Mouse (Mus musculus) forebrain, embryonic 10.5 days (tissue): ENCODE data around the gene Gm19684. TPM values are rescaled to one million over a fixed set of nuclear protein-coding genes. Genes with fewer than 3 reads are reported as not detected.
"Not testable (repeated sequence)": the region's sequence is repeated elsewhere in the genome, so short reads cannot be mapped to it uniquely, and the experiment has no call there.

ENCODE experiments used
- DNase-seq: peaks from one replicate; pipeline ENCODE4 v3.0.0-alpha.2; 2017; ENCODE audit warnings: low spot score; ENCODE audit errors: extremely low spot score
- H3K27ac ChIP-seq: fragments of 300-500 bp; sonication (generic); 2 replicates; pipeline ENCODE4 v1.5.1; 2016; ENCODE audit warnings: mild to moderate bottlenecking
- H3K27me3 ChIP-seq: fragments of 300-500 bp; sonication (generic); 2 replicates; pipeline ENCODE4 v1.6.1; 2016; ENCODE audit warnings: mild to moderate bottlenecking; ENCODE audit not compliant: poor library complexity, severe bottlenecking
- H3K36me3 ChIP-seq: fragments of 300-500 bp; sonication (generic); replicated peaks from 2 replicates; pipeline ENCODE4 v1.6.1; 2016; ENCODE audit warnings: mild to moderate bottlenecking, moderate library complexity
- H3K4me1 ChIP-seq: fragments of 300-500 bp; sonication (generic); 2 replicates; pipeline ENCODE4 v1.6.1; 2016
- H3K4me3 ChIP-seq: fragments of 300-500 bp; sonication (generic); 2 replicates; pipeline ENCODE4 v1.5.1; 2016; ENCODE audit warnings: mild to moderate bottlenecking, moderate library complexity
- H3K9me3 ChIP-seq: fragments of 300-500 bp; sonication (generic); 2 replicates; pipeline ENCODE4 v1.6.1; 2016; ENCODE audit warnings: mild to moderate bottlenecking, moderate library complexity
- WGBS: fragments of 180-500 bp; shearing (Covaris S2); methylation state at CpG from one replicate; pipeline ENCODE4 v1.1.7; 2016; 5-methylcytosine and 5-hydroxymethylcytosine counted together
- polyA plus RNA-seq: library from polyadenylated mRNA; unstranded; fragments of >200 nt; fragmentation: Nextera tagmentation; extraction: Ambion mirVana; gene quantifications from 2 replicates; pipeline ENCODE4 v1.2.1, GENCODE M21; 2016

The Gm19684 gene
- polyA plus RNA-seq: not detected in 2 replicates

- H3K4me1 ChIP-seq, DNase-seq, H3K36me3 ChIP-seq, H3K9me3 ChIP-seq, H3K4me3 ChIP-seq, H3K27ac ChIP-seq: not testable (repeated sequence)
- 6% methylated on average over 8 of the region's 8 CpGs for WGBS
- H3K27me3 ChIP-seq: peaks cover 44% of the 10 kb centered on the region
These were observed at the start of gene Gm19684 for GRCm38 (mm10) chr17:36121352-36122020. Gene Gm19684, plus strand, starts transcription at chr17:36121678.

- not testable (repeated sequence) for H3K9me3 ChIP-seq, H3K4me3 ChIP-seq, H3K36me3 ChIP-seq, DNase-seq, H3K27ac ChIP-seq
- Histone ChIP-seq H3K4me1 (peaks cover 17% of the 10 kb centered on the region), H3K27me3 (peaks cover 42% of the 10 kb centered on the region)
These were observed 39.6 kb upstream of the Gm19684 start for GRCm38 (mm10) chr17:36081901-36082300.

- not testable (repeated sequence) for H3K36me3 ChIP-seq, H3K9me3 ChIP-seq, DNase-seq
- peaks cover 42% of the 10 kb centered on the region for H3K27me3 ChIP-seq
- 0 out of 2 replicates have a peak overlapping the region, but pooled peaks have one; percentile 84 for H3K27ac ChIP-seq
- H3K4me3 ChIP-seq: peak overlapping the region; percentile 62
- WGBS: 30% methylated on average over 6 of the region's 6 CpGs
- H3K4me1 ChIP-seq: peaks cover 17% of the 10 kb centered on the region
These were observed 38.8 kb upstream of the Gm19684 start for GRCm38 (mm10) chr17:36082519-36083232.

- Histone ChIP-seq H3K36me3 (no peaks in the 10 kb centered on the region), H3K27me3 (peaks cover 42% of the 10 kb centered on the region), H3K4me3 (peak overlapping the region; percentile 62), H3K27ac (peak overlapping the region; percentile 84), H3K4me1 (peaks cover 17% of the 10 kb centered on the region), H3K9me3 (no peaks in the 10 kb centered on the region)
- under 1% methylated on average over 46 of the region's 46 CpGs for WGBS
- DNase-seq: peak; percentile 82
These were observed 38.1 kb upstream of the Gm19684 start for GRCm38 (mm10) chr17:36083266-36083869.

GRCm38 (mm10) chr17:36083870-36084451 lies 37.5 kb upstream of the Gm19684 start:
- H3K4me1 ChIP-seq: peaks cover 17% of the 10 kb centered on the region
- WGBS: under 1% methylated on average over 42 of the region's 42 CpGs
- H3K36me3 ChIP-seq: no peaks in the 10 kb centered on the region
- peak overlapping the region; percentile 84 for H3K27ac ChIP-seq
- peak overlapping the region; percentile 62 for H3K4me3 ChIP-seq
- no peaks in the 10 kb centered on the region for H3K9me3 ChIP-seq
- peaks cover 42% of the 10 kb centered on the region for H3K27me3 ChIP-seq
- no peak for DNase-seq

- not testable (repeated sequence) for DNase-seq, H3K9me3 ChIP-seq, H3K36me3 ChIP-seq, H3K4me3 ChIP-seq, H3K27ac ChIP-seq
- Histone ChIP-seq H3K27me3 (peaks cover 42% of the 10 kb centered on the region), H3K4me1 (peaks cover 17% of the 10 kb centered on the region)
- 83% methylated on average over 1 of the region's 1 CpGs for WGBS
These were observed 35.5 kb upstream of the Gm19684 start for GRCm38 (mm10) chr17:36085976-36086375.

DNA sequence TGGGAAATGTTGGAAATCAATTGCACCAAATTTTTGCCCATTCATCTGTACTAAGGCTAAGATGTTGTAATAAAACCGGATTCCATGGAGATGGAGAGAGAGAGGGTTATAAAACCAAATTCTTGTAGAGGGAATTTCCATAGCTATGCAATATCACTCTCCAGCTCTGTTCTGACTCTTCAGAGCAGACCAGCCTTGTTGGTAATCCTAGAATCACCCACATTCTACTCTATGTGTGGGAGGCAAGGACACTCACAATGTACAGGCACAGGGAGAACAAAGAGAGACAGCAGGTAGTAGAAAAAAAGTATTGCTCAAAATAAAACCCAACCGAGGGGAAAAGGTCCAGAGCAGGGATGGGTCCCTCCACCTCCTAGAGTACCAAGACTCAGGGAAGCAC lies 29.5 kb upstream of the Gm19684 start:
- H3K4me3 ChIP-seq, H3K9me3 ChIP-seq, H3K27me3 ChIP-seq, H3K27ac ChIP-seq, H3K4me1 ChIP-seq, DNase-seq, H3K36me3 ChIP-seq: not testable (repeated sequence)
- no CpG with 5 or more reads among the region's 2 CpGs for WGBS

DNA sequence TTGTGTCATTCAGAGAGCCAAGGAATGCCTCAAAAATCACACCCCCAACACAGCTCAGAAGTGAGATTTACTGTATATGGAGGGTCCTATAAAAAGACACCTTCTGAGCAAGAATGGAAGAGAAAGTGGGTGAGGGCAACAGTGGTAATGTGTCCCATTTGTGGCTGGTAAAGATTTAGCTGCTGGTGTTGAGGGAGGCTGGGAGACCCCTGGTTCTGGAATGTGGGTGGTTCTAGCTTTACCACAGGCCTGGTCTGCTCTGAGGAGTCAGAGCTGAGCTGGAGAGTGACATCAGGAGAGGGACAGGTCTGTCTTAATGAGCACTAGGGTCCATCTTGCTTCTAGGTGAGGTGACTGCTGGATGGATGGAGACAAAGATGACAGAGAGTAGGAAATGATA lies 29.0 kb upstream of the Gm19684 start:
- H3K36me3 ChIP-seq, DNase-seq, H3K27ac ChIP-seq, H3K4me3 ChIP-seq, H3K27me3 ChIP-seq, H3K9me3 ChIP-seq, H3K4me1 ChIP-seq: not testable (repeated sequence)

- no peak for DNase-seq
- H3K4me1 ChIP-seq: no peaks in the 10 kb centered on the region
- no peaks in the 10 kb centered on the region for H3K36me3 ChIP-seq
- H3K27me3 ChIP-seq: no peaks in the 10 kb centered on the region; the same call in 1 of the 2 replicates
- H3K4me3 ChIP-seq: no peak overlapping the region
- H3K9me3 ChIP-seq: no peaks in the 10 kb centered on the region
- WGBS: 25% methylated on average over 3 of the region's 3 CpGs
- no peak overlapping the region for H3K27ac ChIP-seq
These were observed 27.5 kb upstream of the Gm19684 start for GRCm38 (mm10) chr17:36093936-36094335.

- H3K36me3 ChIP-seq, H3K27me3 ChIP-seq, H3K9me3 ChIP-seq, DNase-seq, H3K27ac ChIP-seq, H3K4me1 ChIP-seq, H3K4me3 ChIP-seq: not testable (repeated sequence)
- WGBS: 44% methylated on average over 2 of the region's 2 CpGs
These were observed 21.9 kb upstream of the Gm19684 start for GRCm38 (mm10) chr17:36099603-36100002.

DNA sequence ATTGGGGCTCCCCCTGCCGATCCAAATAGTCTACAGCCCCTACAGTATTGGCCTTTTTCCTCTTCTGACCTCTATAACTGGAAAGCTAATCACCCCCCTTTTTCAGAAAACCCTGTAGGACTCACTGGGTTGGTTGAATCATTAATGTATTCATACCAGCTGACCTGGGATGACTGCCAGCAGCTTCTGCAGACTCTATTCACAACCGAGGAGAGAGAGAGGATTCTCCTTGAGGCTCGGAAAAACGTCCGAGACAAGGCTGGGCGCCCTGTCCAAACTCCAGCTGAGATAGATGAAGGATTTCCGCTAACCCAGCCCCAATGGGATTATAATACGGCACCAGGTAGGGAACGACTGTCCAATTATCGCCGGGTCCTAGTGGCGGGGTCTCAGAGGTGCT lies 19.4 kb upstream of the Gm19684 start:
- H3K27ac ChIP-seq, H3K4me1 ChIP-seq, H3K9me3 ChIP-seq, H3K4me3 ChIP-seq, H3K27me3 ChIP-seq, DNase-seq, H3K36me3 ChIP-seq: not testable (repeated sequence)
- 95% methylated on average over 12 of the region's 12 CpGs for WGBS

- Histone ChIP-seq H3K4me3 (peak overlapping the region; percentile 54; the same call in 1 of the 2 replicates), H3K27me3 (peaks cover 51% of the 10 kb centered on the region), H3K4me1 (peaks cover 27% of the 10 kb centered on the region)
- not testable (repeated sequence) for H3K27ac ChIP-seq, H3K9me3 ChIP-seq, H3K36me3 ChIP-seq, DNase-seq
- WGBS: 65% methylated on average over 3 of the region's 3 CpGs
These were observed 11.3 kb upstream of the Gm19684 start for GRCm38 (mm10) chr17:36110129-36110528.
